Mouse (Mus musculus) bone marrow macrophage, adult 2 months (primary cell): ENCODE measurements around the gene Hs6st1. TPM values are rescaled to one million over a fixed set of nuclear protein-coding genes. Genes with fewer than 3 reads are reported as not detected.
A peak's percentile ranks its signal among the peaks of the same experiment; 100 is the strongest.

ENCODE experiments used
- H3K27ac ChIP-seq: 2 replicates; pipeline ENCODE4 v1.5.1; 2012; ENCODE audit warnings: low read depth, low read length; ENCODE audit not compliant: insufficient read depth
- H3K4me1 ChIP-seq: 2 replicates; pipeline ENCODE4 v1.6.1; 2012; ENCODE audit warnings: low read length; ENCODE audit not compliant: control insufficient read depth, insufficient read depth
- H3K4me3 ChIP-seq: 2 replicates; pipeline ENCODE4 v1.5.1; 2012; ENCODE audit warnings: mild to moderate bottlenecking, low read length, moderate library complexity; ENCODE audit not compliant: insufficient read depth
- CTCF ChIP-seq: IDR thresholded peaks from 2 replicates; pipeline ENCODE4 v1.5.1; 2012; ENCODE audit warnings: low read depth, mild to moderate bottlenecking, low read length, moderate library complexity
- POLR2A ChIP-seq: IDR thresholded peaks from 2 replicates; pipeline ENCODE4 v1.6.1; 2012; ENCODE audit warnings: mild to moderate bottlenecking, low read depth, low read length, borderline replicate concordance
- polyA plus RNA-seq: library from polyadenylated mRNA; stranded (reverse); fragments of >200 nt; gene quantifications from 2 replicates; pipeline ENCODE4 v1.2.4, GENCODE M21; 2012; ENCODE audit not compliant: missing spikeins, insufficient read depth, insufficient read length

The Hs6st1 gene
- polyA plus RNA-seq, 1 experiment: 23.4 TPM

GRCm38 (mm10) chr1:36064861-36065760 lies 3.1 kb upstream of the Hs6st1 start:
- Histone ChIP-seq H3K27ac (no peak overlapping the region), H3K4me1 (peaks cover 24% of the 10 kb centered on the region), H3K4me3 (no peak overlapping the region)
- TF ChIP-seq POLR2A (no peak), CTCF (peak; percentile 53)

- TF ChIP-seq CTCF (no peak), POLR2A (no peak)
- H3K27ac ChIP-seq: no peak overlapping the region
- peaks cover 30% of the 10 kb centered on the region for H3K4me1 ChIP-seq
- H3K4me3 ChIP-seq: no peak overlapping the region
Measured at GRCm38 (mm10) chr1:36065761-36066150, 2.4 kb upstream of the Hs6st1 start.

DNA sequence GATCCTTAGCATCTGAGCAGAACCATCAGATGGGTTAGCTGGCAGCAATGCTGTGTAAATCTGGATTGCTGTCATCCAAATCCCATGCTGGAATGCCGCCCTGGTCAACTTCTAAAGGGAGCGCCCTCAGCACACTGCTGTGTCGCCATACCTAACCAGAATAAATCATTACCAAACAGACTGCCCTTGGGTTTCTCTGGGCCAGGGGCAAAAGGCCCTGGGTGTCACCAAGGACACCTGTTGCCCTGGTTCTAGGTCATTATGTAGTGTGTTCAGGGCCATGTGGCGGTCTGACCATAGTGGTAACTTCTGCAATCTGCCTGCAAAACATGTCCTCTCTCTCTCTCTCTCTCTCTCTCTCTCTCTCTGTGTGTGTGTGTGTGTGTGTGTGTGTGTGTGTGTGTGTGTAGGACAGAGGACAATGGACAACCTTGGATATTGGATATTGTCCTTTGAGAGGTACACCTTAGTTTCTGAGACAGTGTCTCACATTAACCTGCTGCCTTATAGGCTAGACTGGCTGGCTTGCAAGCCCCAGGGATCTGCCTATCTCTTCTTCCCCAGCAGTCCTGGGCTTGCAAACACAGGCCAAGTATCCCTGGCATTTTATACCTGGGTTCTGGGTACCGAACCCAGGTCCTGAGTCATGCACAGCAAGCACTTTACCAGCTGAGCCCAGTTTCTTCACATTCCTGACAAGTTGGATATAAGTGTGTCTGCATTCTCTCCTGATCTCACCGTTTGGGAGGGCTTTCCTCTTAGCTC lies 1.8 kb upstream of the Hs6st1 start:
- Histone ChIP-seq H3K27ac (no peak overlapping the region), H3K4me3 (no peak overlapping the region), H3K4me1 (peaks cover 37% of the 10 kb centered on the region)
- TF ChIP-seq CTCF (no peak), POLR2A (no peak)

- peaks cover 45% of the 10 kb centered on the region for H3K4me1 ChIP-seq
- TF ChIP-seq CTCF: no peak
- TF ChIP-seq POLR2A: no peak
- H3K4me3 ChIP-seq: no peak overlapping the region
- H3K27ac ChIP-seq: no peak overlapping the region
Measured at GRCm38 (mm10) chr1:36067201-36067600, 999 bp upstream of the Hs6st1 start.

DNA sequence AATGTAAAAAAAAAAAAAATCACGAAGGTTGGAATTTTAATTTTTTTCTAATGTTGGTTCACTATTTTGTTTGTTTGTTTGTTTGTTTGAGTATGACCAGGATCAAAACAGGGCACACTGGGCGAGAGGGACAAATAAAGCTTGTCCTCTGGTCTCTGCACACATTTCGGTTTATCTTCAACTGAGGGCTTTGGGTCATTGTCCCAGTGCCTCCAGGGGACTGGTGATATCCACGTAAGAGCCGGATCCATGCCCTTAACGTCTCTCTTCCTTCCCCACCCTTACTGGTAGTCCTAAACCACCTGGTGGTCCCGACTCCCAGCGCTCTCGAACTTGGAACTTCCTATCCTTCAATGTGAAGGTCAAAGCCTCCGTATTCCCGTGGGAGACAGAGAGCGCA lies 589 bp upstream of the Hs6st1 start:
- Histone ChIP-seq H3K4me3 (peak overlapping the region; percentile 28), H3K4me1 (peaks cover 48% of the 10 kb centered on the region), H3K27ac (no peak overlapping the region)
- TF ChIP-seq POLR2A: no peak
- no peak for TF ChIP-seq CTCF

GRCm38 (mm10) chr1:36068531-36069120 lies 426 bp downstream of the Hs6st1 start:
- no peak overlapping the region for H3K27ac ChIP-seq
- peak overlapping the region; percentile 91 for H3K4me3 ChIP-seq
- peaks cover 58% of the 10 kb centered on the region for H3K4me1 ChIP-seq
- TF ChIP-seq POLR2A (no peak), CTCF (no peak)

DNA sequence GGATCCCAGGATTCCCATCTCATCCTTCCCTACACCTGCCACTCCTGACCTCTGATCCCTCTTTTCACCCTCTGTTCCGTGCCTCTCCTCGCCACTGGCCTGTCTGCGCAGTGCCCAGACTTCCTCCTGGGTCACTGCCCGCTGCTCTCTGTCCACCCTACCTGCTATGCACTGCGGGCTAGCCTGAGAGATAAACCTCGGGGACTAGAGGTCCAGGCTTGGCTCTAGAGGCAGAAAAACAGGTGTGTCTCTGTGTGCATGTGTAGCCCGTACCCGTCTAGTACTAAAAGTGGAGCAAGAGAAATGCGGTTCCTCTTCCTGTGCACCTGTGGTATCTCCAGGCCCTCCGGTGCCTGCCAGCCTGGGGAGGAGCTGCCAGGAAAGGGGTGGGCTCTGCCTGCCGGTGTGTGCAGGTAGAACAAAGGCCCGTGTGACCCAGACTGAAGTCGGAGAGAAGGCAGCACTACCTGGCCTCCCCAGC lies 1.1 kb downstream of the Hs6st1 start:
- H3K4me1 ChIP-seq: peaks cover 58% of the 10 kb centered on the region
- no peak overlapping the region for H3K27ac ChIP-seq
- TF ChIP-seq POLR2A: no peak
- TF ChIP-seq CTCF: no peak
- peak overlapping the region; percentile 91 for H3K4me3 ChIP-seq

DNA sequence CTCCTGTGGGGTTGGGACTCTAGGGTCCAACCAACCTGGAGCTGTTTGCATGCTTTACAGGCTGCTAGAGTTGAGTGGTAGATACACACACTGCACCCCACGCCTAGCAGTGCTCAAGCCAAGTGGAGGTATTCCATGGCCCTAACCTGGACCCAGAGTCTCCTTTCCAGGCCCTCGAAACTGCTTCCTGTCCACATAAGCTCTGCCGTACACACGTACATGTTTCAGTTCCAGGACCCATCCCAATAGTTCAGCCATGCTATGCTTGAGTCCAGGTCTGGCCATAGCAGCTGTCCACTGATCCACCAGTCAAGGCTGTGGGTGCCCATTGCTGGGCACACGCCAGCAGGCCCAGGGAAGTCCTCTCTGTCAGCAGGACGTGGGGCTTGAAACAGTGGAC lies 2.0 kb downstream of the Hs6st1 start:
- no peak overlapping the region for H3K27ac ChIP-seq

GRCm38 (mm10) chr1:36070740-36071139 lies 2.5 kb downstream of the Hs6st1 start:
- peak overlapping the region; percentile 91 for H3K4me3 ChIP-seq
- H3K27ac ChIP-seq: no peak overlapping the region
- no peak for TF ChIP-seq CTCF
- TF ChIP-seq POLR2A: no peak

More for the DNA sequence above, 2.0 kb downstream of the Hs6st1 start:
- TF ChIP-seq CTCF: no peak
- no peak for TF ChIP-seq POLR2A
- H3K4me1 ChIP-seq: peaks cover 52% of the 10 kb centered on the region
- peak overlapping the region; percentile 91 for H3K4me3 ChIP-seq

More at GRCm38 (mm10) chr1:36070740-36071139, 2.5 kb downstream of the Hs6st1 start:
- H3K4me1 ChIP-seq: peaks cover 46% of the 10 kb centered on the region
